Mouse (Mus musculus) neural tube, embryonic 10.5 days (tissue): ENCODE measurements around the gene Bspry.
A peak's percentile ranks its signal among the peaks of the same experiment; 100 is the strongest.
"Not testable (repeated sequence)": the region's sequence is repeated elsewhere in the genome, so short reads cannot be mapped to it uniquely, and the experiment has no call there.

Experiments used
- DNase-seq: peaks from one replicate; pipeline ENCODE4 v3.0.0-alpha.2; 2017; ENCODE audit warnings: low spot score; ENCODE audit errors: extremely low spot score

Bspry gene

GRCm38 (mm10) chr4:62479937-62480708 is at the start of gene Bspry:
Gene Bspry (plus strand): TSS chr4:62480053.
- DNase-seq = peak; percentile 37

- no peak for DNase-seq
Measured at GRCm38 (mm10) chr4:62430678-62431077, 49.2 kb upstream of the Bspry start.

GRCm38 (mm10) chr4:62431522-62431921 is 48.3 kb upstream of the Bspry start:
- DNase-seq = no peak

GRCm38 (mm10) chr4:62433939-62434870 is 45.6 kb upstream of the Bspry start:
- DNase-seq = no peak

- DNase-seq = no peak
Measured at GRCm38 (mm10) chr4:62435081-62435480, 44.8 kb upstream of the Bspry start, which contains the start of gene Rnf183. Gene Rnf183 (minus strand): TSS chr4:62435252.

GRCm38 (mm10) chr4:62437256-62437778 is 42.5 kb upstream of the Bspry start:
- DNase-seq = no peak

- no peak for DNase-seq
Measured at GRCm38 (mm10) chr4:62437871-62438270, 42.0 kb upstream of the Bspry start.

- no peak for DNase-seq
Measured at GRCm38 (mm10) chr4:62439793-62440192, 40.1 kb upstream of the Bspry start.

- DNase-seq = no peak
Measured at GRCm38 (mm10) chr4:62440544-62440943, 39.3 kb upstream of the Bspry start.

GRCm38 (mm10) chr4:62440986-62441385 is 38.9 kb upstream of the Bspry start:
- no peak for DNase-seq

GRCm38 (mm10) chr4:62454995-62455394 is 24.9 kb upstream of the Bspry start:
- no peak for DNase-seq

- no peak for DNase-seq
Measured at GRCm38 (mm10) chr4:62459081-62459480, 20.8 kb upstream of the Bspry start.

GRCm38 (mm10) chr4:62460348-62460747 is 19.5 kb upstream of the Bspry start:
- no peak for DNase-seq

GRCm38 (mm10) chr4:62463124-62463523 is 16.7 kb upstream of the Bspry start:
- DNase-seq = no peak

GRCm38 (mm10) chr4:62468158-62468557 is 11.7 kb upstream of the Bspry start:
- DNase-seq = no peak

- DNase-seq = peak; percentile 89
Measured at GRCm38 (mm10) chr4:62470598-62471051, 9.2 kb upstream of the Bspry start, which contains the start of gene Wdr31. Gene Wdr31 (minus strand): TSS chr4:62470896.

GRCm38 (mm10) chr4:62472071-62472470 is 7.8 kb upstream of the Bspry start:
- no peak for DNase-seq

- no peak for DNase-seq
Measured at GRCm38 (mm10) chr4:62475131-62475530, 4.7 kb upstream of the Bspry start.

GRCm38 (mm10) chr4:62475793-62476192 is 4.1 kb upstream of the Bspry start:
- no peak for DNase-seq

- DNase-seq = no peak
Measured at GRCm38 (mm10) chr4:62477542-62478244, 2.2 kb upstream of the Bspry start.

- DNase-seq = not testable (repeated sequence)
Measured at GRCm38 (mm10) chr4:62479593-62479936, 288 bp upstream of the Bspry start.
